Mouse (Mus musculus) megakaryocyte, embryonic 14.5 days (primary cell): Measurements from ENCODE around the gene Irf6. TPM values are rescaled to one million over a fixed set of nuclear protein-coding genes. Genes with fewer than 3 reads are reported as not detected.
A peak's percentile ranks its signal among the peaks of the same experiment; 100 is the strongest.

ENCODE experiments used
- H3K27me3 ChIP-seq: replicated peaks from 2 replicates; pipeline ENCODE3; 2012; ENCODE audit warnings: inconsistent platforms
- H3K36me3 ChIP-seq: replicated peaks from 2 replicates; pipeline ENCODE3; 2012; ENCODE audit warnings: low read length, inconsistent platforms, mixed read lengths
- H3K4me1 ChIP-seq: 2 replicates; pipeline ENCODE4 v1.6.1; 2012; ENCODE audit warnings: inconsistent platforms
- H3K4me3 ChIP-seq: replicated peaks from 2 replicates; pipeline ENCODE3; 2012; ENCODE audit warnings: moderate library complexity, mild to moderate bottlenecking, inconsistent platforms
- H3K9me3 ChIP-seq: 2 replicates; pipeline ENCODE4 v1.6.1; 2012; ENCODE audit warnings: inconsistent platforms
- FLI1 ChIP-seq: IDR thresholded peaks from 2 replicates; pipeline ENCODE4 v1.6.1; 2012; ENCODE audit warnings: low read length, inconsistent platforms, mixed read lengths
- GATA1 ChIP-seq: IDR thresholded peaks from 3 replicates; pipeline ENCODE4 v1.6.1; 2012; ENCODE audit warnings: mixed read lengths, low read length, inconsistent platforms, borderline replicate concordance
- polyA plus RNA-seq: library from polyadenylated mRNA; stranded (reverse); fragments of >175 nt; gene quantifications from 2 replicates; pipeline ENCODE4 v1.2.3, GENCODE M21; 2012; ENCODE audit warnings: low replicate concordance; ENCODE audit not compliant: insufficient read depth

Irf6 gene
- polyA plus RNA-seq, result not detected in 2 replicates

GRCm38 (mm10) chr1:193152872-193153271 is at the start of gene Irf6:
Irf6 (plus strand) TSS chr1:193153111.
- no peak for TF ChIP-seq GATA1
- TF ChIP-seq FLI1, result no peak
- Histone ChIP-seq H3K4me1 (peaks cover 66% of the 10 kb centered on the region), H3K27me3 (peaks cover 67% of the 10 kb centered on the region), H3K9me3 (no peaks in the 10 kb centered on the region), H3K36me3 (no peaks in the 10 kb centered on the region), H3K4me3 (peak within 1 kb of the TSS; percentile 53)

DNA sequence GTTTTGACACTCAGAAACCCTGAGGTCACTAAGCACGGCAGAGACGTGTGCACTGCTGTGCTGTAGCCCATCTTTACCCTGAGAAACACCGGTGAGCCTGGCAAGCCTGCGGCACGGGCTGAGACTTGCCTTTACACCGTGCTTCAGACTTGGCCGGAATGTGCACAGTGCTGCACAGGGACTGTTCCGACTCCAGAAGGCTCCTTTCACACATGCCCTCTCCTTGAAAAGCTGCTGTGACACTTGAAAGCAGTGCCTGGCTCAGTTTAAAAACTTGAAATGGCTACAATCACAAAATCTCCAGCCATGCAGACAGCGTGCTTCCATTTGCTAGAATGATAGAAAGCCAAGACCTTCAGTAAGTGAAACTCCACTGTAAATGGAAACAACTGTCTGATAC is 40.8 kb upstream of the Irf6 start:
- H3K27me3 ChIP-seq, result no peaks in the 10 kb centered on the region
- H3K9me3 ChIP-seq, result no peaks in the 10 kb centered on the region
- H3K4me1 ChIP-seq, result no peaks in the 10 kb centered on the region
- peaks cover 97% of the 10 kb centered on the region for H3K36me3 ChIP-seq
- H3K4me3 ChIP-seq, result no peak overlapping the region
- TF ChIP-seq FLI1, result no peak

- Histone ChIP-seq H3K4me3 (no peak overlapping the region), H3K36me3 (peaks cover 88% of the 10 kb centered on the region), H3K27me3 (no peaks in the 10 kb centered on the region), H3K4me1 (peaks cover 13% of the 10 kb centered on the region), H3K9me3 (no peaks in the 10 kb centered on the region)
- TF ChIP-seq GATA1 (no peak), FLI1 (no peak)
Measured at GRCm38 (mm10) chr1:193122793-193123192, 30.1 kb upstream of the Irf6 start.

GRCm38 (mm10) chr1:193123290-193123689 is 29.6 kb upstream of the Irf6 start:
- Histone ChIP-seq H3K9me3 (no peaks in the 10 kb centered on the region), H3K27me3 (no peaks in the 10 kb centered on the region), H3K4me1 (peaks cover 18% of the 10 kb centered on the region), H3K36me3 (peaks cover 87% of the 10 kb centered on the region), H3K4me3 (no peak overlapping the region)
- no peak for TF ChIP-seq FLI1
- no peak for TF ChIP-seq GATA1

GRCm38 (mm10) chr1:193125835-193126234 is 27.1 kb upstream of the Irf6 start:
- Histone ChIP-seq H3K36me3 (peaks cover 63% of the 10 kb centered on the region), H3K4me1 (peaks cover 37% of the 10 kb centered on the region), H3K4me3 (no peak overlapping the region), H3K27me3 (no peaks in the 10 kb centered on the region), H3K9me3 (no peaks in the 10 kb centered on the region)
- TF ChIP-seq FLI1 (no peak), GATA1 (no peak)

DNA sequence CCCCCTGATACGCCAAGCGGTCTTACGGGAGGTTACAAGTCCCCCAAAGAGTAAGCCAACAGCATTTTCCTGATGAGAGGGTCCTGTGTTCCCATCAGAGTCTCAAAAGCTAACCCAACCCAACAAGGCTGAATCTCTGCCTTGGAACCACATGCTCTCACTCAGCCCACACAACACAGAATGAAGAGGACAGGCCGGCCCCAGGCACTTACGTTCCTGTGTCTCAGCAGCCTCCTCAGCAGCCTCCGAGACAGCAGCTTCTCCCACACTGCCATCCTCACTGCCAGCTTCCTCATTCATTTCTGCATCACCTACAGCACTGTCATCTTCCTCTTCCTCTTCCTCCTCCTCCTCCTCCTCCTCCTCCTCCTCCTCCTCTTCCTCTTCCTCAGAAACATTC is 24.9 kb upstream of the Irf6 start:
- peaks cover 37% of the 10 kb centered on the region for H3K4me1 ChIP-seq
- peaks cover 40% of the 10 kb centered on the region for H3K36me3 ChIP-seq
- peak overlapping the region; percentile 64 for H3K4me3 ChIP-seq
- TF ChIP-seq FLI1 (no peak), GATA1 (no peak)
- H3K27me3 ChIP-seq, result no peaks in the 10 kb centered on the region
- no peaks in the 10 kb centered on the region for H3K9me3 ChIP-seq

DNA sequence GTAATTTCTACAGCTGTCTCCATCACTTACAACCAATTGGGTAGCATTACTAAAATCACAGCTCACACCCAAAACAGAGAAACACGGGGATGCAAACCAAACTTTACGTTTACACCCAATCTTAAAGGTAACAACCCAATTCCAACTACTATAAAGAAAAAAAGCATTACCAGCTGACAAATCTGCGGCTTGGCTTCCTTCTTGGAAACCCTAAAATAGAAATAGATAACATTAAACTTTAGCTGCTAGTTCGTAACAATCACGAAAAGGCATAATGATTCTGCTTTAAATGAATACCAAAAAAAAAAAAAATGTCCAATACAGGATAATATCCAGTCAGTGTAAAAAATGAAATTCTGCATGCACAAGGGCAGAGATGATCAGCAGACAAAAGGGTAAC is 23.6 kb upstream of the Irf6 start:
- Histone ChIP-seq H3K36me3 (peaks cover 29% of the 10 kb centered on the region), H3K4me1 (peaks cover 34% of the 10 kb centered on the region), H3K27me3 (no peaks in the 10 kb centered on the region), H3K4me3 (peak overlapping the region; percentile 97), H3K9me3 (no peaks in the 10 kb centered on the region)
- no peak for TF ChIP-seq GATA1
- TF ChIP-seq FLI1, result no peak

DNA sequence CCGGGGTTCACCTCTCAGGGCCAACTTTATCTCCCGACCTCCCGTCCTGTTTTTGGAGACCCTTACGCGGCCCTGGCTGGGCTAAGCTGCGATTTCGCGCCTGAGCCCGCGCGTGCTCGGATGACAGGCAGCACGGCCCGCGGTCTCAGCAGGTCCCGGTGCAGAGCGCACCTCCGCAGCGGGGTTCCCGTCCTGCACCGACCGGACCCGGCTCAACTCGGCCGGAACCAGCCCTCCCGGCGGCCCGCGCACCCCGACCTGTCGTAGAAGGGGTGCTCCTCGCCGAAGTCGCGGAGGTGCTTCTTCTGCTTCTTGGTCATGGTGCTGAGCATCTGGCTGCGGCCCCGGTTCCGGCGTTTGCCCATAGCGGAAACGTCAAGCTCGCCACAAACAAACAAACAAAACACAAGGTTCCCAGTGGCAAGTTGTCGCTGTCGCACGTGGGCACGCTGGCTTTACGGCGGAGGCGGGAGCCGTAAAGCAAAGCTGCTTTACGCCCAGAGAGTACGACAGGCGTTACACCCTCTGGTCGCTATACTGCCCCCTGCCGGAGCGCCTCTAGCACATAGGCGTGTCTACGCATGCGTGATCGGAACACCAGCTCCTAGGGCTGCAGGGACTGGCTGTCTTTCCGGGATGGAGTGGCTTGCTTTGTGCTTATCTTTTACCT is 23.0 kb upstream of the Irf6 start, which contains the start of gene Diexf:
TSS of gene Diexf (minus strand) at position 487 of the 670 bp plus-strand sequence.
- peaks cover 34% of the 10 kb centered on the region for H3K4me1 ChIP-seq
- TF ChIP-seq FLI1 (no peak), GATA1 (no peak)
- H3K4me3 ChIP-seq, result peak within 1 kb of the TSS; percentile 97

DNA sequence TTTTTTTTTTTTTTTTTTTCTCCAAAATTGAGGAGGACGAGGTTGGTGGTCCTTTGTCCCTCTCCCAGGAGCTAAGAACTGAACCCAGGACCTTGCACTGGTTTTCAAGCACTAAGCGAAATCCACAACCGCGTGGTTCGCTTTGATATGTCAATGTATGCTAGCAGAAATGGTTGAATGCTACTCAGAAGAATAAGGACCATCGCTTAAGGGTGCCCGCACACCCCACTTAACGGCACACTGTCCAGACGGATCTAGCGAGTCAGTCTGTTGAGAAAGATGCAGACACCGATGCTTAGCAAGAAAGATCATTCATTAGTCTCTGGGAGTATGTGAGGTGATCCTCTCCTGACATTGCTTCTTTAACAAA is 22.5 kb upstream of the Irf6 start:
- H3K4me1 ChIP-seq, result peaks cover 34% of the 10 kb centered on the region
- no peaks in the 10 kb centered on the region for H3K9me3 ChIP-seq
- H3K4me3 ChIP-seq, result peak overlapping the region; percentile 97
- TF ChIP-seq GATA1 (no peak), FLI1 (no peak)
- H3K36me3 ChIP-seq, result peaks cover 20% of the 10 kb centered on the region
- peaks cover 6% of the 10 kb centered on the region for H3K27me3 ChIP-seq

More for the DNA sequence above, 23.0 kb upstream of the Irf6 start, which contains the start of gene Diexf:
- H3K27me3 ChIP-seq, result peaks cover 4% of the 10 kb centered on the region
- no peaks in the 10 kb centered on the region for H3K9me3 ChIP-seq
- peaks cover 23% of the 10 kb centered on the region for H3K36me3 ChIP-seq

DNA sequence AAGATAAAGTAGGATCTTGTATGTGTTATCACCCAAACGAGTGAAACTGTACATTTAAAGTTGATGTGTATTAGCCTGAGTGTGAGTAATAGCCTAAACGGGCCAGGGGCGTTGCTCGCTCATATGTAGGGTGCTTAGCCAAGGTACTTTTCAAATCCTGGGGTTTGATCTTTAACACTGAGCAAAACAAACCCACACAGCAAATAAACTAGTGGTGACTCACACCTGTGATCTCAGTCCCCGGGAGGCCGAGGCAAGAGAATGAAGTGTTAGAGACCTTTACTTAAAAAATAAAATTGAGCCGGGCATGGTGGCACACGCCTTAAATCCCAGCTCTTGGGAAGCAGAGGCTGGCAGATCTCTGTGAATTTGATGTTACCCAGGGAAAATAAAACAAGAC is 22.1 kb upstream of the Irf6 start:
- no peaks in the 10 kb centered on the region for H3K9me3 ChIP-seq
- peaks cover 20% of the 10 kb centered on the region for H3K36me3 ChIP-seq
- H3K4me1 ChIP-seq, result peaks cover 34% of the 10 kb centered on the region
- H3K27me3 ChIP-seq, result peaks cover 7% of the 10 kb centered on the region
- peak overlapping the region; percentile 97 for H3K4me3 ChIP-seq
- TF ChIP-seq FLI1 (no peak), GATA1 (no peak)
